Mouse (Mus musculus): Measurements from ENCODE around the gene Dtl.

DNA sequence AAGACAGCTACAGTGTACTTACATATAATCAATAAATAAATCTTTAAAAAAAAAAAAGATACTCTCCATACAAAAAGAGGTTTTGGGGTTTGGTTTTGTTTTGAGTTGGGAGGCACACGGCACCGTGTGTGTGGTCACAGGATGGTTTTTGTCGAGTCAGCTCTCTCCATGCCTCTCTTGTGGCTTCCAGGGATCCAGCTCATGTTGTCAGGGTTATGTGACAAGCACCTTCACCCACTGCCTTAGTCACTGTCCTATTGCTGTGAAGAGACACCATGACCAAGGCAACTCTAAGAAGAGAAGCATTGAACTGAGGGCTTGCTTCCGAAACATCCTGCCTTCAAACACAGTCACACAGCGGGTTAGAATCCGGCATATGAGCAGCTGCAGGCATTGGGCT is 75.7 kb downstream of the Dtl start:
- TF ChIP-seq HCFC1 (IDR thresholded peaks at IDR 0.05; ENCODE audit: borderline replicate concordance, insufficient read depth, low read length), result no peak
- TF ChIP-seq CHD2 (IDR thresholded peaks at IDR 0.05; ENCODE audit: low read depth, low read length), result no peak
- no peak for TF ChIP-seq ZC3H11A (IDR thresholded peaks at IDR 0.05; ENCODE audit: borderline replicate concordance, low read depth, low read length)
